Mouse (Mus musculus): Measurements from ENCODE around the gene Khdrbs2. TPM values are rescaled to one million over a fixed set of nuclear protein-coding genes. Genes with fewer than 3 reads are reported as not detected.

The Khdrbs2 gene
- polyA plus RNA-seq, 1 experiment from 2014 or later = 1.5 TPM

GRCm38 (mm10) chr1:32270519-32270918 lies 98.0 kb downstream of the Khdrbs2 start:
- Histone ChIP-seq H3K4me1 (ENCODE audit: control insufficient read depth in 2 of 2, insufficient read depth in 2 of 2, low read length in 2 of 2) (no peaks in the 10 kb centered on the region), H3K27me3 (ENCODE audit: control insufficient read depth, insufficient read depth, low read length) (no peaks in the 10 kb centered on the region), H3K27ac (replicated peaks in 1 of 2; ENCODE audit: control insufficient read depth in 1 of 2, insufficient read depth in 1 of 2, low read depth in 2 of 2, low read length in 2 of 2) (no peak overlapping the region), H3K4me2 (ENCODE audit: low read length) (no peak overlapping the region), H3K9me3 (ENCODE audit: control insufficient read depth, low read length) (no peaks in the 10 kb centered on the region), H3K9ac (ENCODE audit: low read length) (no peak overlapping the region), H3K4me3 (ENCODE audit: control insufficient read depth in 1 of 2, insufficient read depth in 1 of 2, low read depth in 1 of 2, low read length in 2 of 2) (no peak overlapping the region), H3K36me3 (ENCODE audit: control insufficient read depth, insufficient read depth, low read length) (no peaks in the 10 kb centered on the region)
- ATAC-seq (ENCODE audit: insufficient number of reproducible peaks, insufficient read depth, low FRiP score, low read depth) = no peak
- 93% methylated on average over 3 of the region's 3 CpGs for WGBS

- Histone ChIP-seq H3K9me3 (ENCODE audit: control insufficient read depth, low read length) (no peaks in the 10 kb centered on the region), H3K4me3 (ENCODE audit: control insufficient read depth in 1 of 2, insufficient read depth in 1 of 2, low read depth in 1 of 2, low read length in 2 of 2) (no peak overlapping the region), H3K4me1 (ENCODE audit: control insufficient read depth in 2 of 2, insufficient read depth in 2 of 2, low read length in 2 of 2) (no peaks in the 10 kb centered on the region), H3K36me3 (ENCODE audit: control insufficient read depth, insufficient read depth, low read length) (no peaks in the 10 kb centered on the region), H3K27ac (replicated peaks in 1 of 2; ENCODE audit: control insufficient read depth in 1 of 2, insufficient read depth in 1 of 2, low read depth in 2 of 2, low read length in 2 of 2) (no peak overlapping the region), H3K27me3 (ENCODE audit: control insufficient read depth, insufficient read depth, low read length) (no peaks in the 10 kb centered on the region), H3K4me2 (ENCODE audit: low read length) (no peak overlapping the region), H3K9ac (ENCODE audit: low read length) (no peak overlapping the region)
- ATAC-seq (ENCODE audit: insufficient number of reproducible peaks, insufficient read depth, low FRiP score, low read depth) = no peak
- 88% methylated on average over 1 of the region's 1 CpGs for WGBS
Measured at GRCm38 (mm10) chr1:32294702-32295101, 122.2 kb downstream of the Khdrbs2 start.

- Histone ChIP-seq H3K4me1 (ENCODE audit: control insufficient read depth in 2 of 2, insufficient read depth in 2 of 2, low read length in 2 of 2) (no peaks in the 10 kb centered on the region), H3K27me3 (ENCODE audit: control insufficient read depth, insufficient read depth, low read length) (no peaks in the 10 kb centered on the region), H3K27ac (replicated peaks in 1 of 2; ENCODE audit: control insufficient read depth in 1 of 2, insufficient read depth in 1 of 2, low read depth in 2 of 2, low read length in 2 of 2) (no peak overlapping the region), H3K9ac (ENCODE audit: low read length) (no peak overlapping the region), H3K4me3 (ENCODE audit: control insufficient read depth in 1 of 2, insufficient read depth in 1 of 2, low read depth in 1 of 2, low read length in 2 of 2) (no peak overlapping the region), H3K9me3 (ENCODE audit: control insufficient read depth, low read length) (no peaks in the 10 kb centered on the region), H3K36me3 (ENCODE audit: control insufficient read depth, insufficient read depth, low read length) (no peaks in the 10 kb centered on the region), H3K4me2 (ENCODE audit: low read length) (no peak overlapping the region)
- 74% methylated on average over 5 of the region's 5 CpGs for WGBS
- ATAC-seq (ENCODE audit: insufficient number of reproducible peaks, insufficient read depth, low FRiP score, low read depth) = no peak
Measured at GRCm38 (mm10) chr1:32301391-32301790, 128.9 kb downstream of the Khdrbs2 start.

- H3K9ac ChIP-seq (ENCODE audit: low read length) = no peak overlapping the region
- no peaks in the 10 kb centered on the region for H3K9me3 ChIP-seq (ENCODE audit: control insufficient read depth, low read length)
- no peak overlapping the region for H3K4me2 ChIP-seq (ENCODE audit: low read length)
- H3K4me3 ChIP-seq (ENCODE audit: control insufficient read depth in 1 of 2, insufficient read depth in 1 of 2, low read depth in 1 of 2, low read length in 2 of 2) = no peak overlapping the region
- ATAC-seq (ENCODE audit: insufficient number of reproducible peaks, insufficient read depth, low FRiP score, low read depth) = no peak
- WGBS = 48% methylated on average over 3 of the region's 3 CpGs
- H3K4me1 ChIP-seq (ENCODE audit: control insufficient read depth in 2 of 2, insufficient read depth in 2 of 2, low read length in 2 of 2) = no peaks in the 10 kb centered on the region
- H3K27me3 ChIP-seq (ENCODE audit: control insufficient read depth, insufficient read depth, low read length) = no peaks in the 10 kb centered on the region
- H3K27ac ChIP-seq (replicated peaks in 1 of 2; ENCODE audit: control insufficient read depth in 1 of 2, insufficient read depth in 1 of 2, low read depth in 2 of 2, low read length in 2 of 2) = no peak overlapping the region
- no peaks in the 10 kb centered on the region for H3K36me3 ChIP-seq (ENCODE audit: control insufficient read depth, insufficient read depth, low read length)
Measured at GRCm38 (mm10) chr1:32309074-32309473, 136.6 kb downstream of the Khdrbs2 start.

- H3K9ac ChIP-seq (ENCODE audit: low read length) = no peak overlapping the region
- no peak overlapping the region for H3K4me3 ChIP-seq (ENCODE audit: control insufficient read depth in 1 of 2, insufficient read depth in 1 of 2, low read depth in 1 of 2, low read length in 2 of 2)
- H3K27ac ChIP-seq (replicated peaks in 1 of 2; ENCODE audit: control insufficient read depth in 1 of 2, insufficient read depth in 1 of 2, low read depth in 2 of 2, low read length in 2 of 2) = no peak overlapping the region
- no peaks in the 10 kb centered on the region for H3K27me3 ChIP-seq (ENCODE audit: control insufficient read depth, insufficient read depth, low read length)
- H3K4me1 ChIP-seq (ENCODE audit: control insufficient read depth in 2 of 2, insufficient read depth in 2 of 2, low read length in 2 of 2) = no peaks in the 10 kb centered on the region
- no peak overlapping the region for H3K4me2 ChIP-seq (ENCODE audit: low read length)
- no peaks in the 10 kb centered on the region for H3K36me3 ChIP-seq (ENCODE audit: control insufficient read depth, insufficient read depth, low read length)
- H3K9me3 ChIP-seq (ENCODE audit: control insufficient read depth, low read length) = no peaks in the 10 kb centered on the region
- ATAC-seq (ENCODE audit: insufficient number of reproducible peaks, insufficient read depth, low FRiP score, low read depth) = no peak
Measured at GRCm38 (mm10) chr1:32309637-32310036, 137.1 kb downstream of the Khdrbs2 start.

GRCm38 (mm10) chr1:32339108-32339507 lies 166.6 kb downstream of the Khdrbs2 start:
- H3K4me3 ChIP-seq (ENCODE audit: control insufficient read depth in 1 of 2, insufficient read depth in 1 of 2, low read depth in 1 of 2, low read length in 2 of 2) = no peak overlapping the region
- no peak overlapping the region for H3K27ac ChIP-seq (replicated peaks in 1 of 2; ENCODE audit: control insufficient read depth in 1 of 2, insufficient read depth in 1 of 2, low read depth in 2 of 2, low read length in 2 of 2)
- no peaks in the 10 kb centered on the region for H3K27me3 ChIP-seq (ENCODE audit: control insufficient read depth, insufficient read depth, low read length)
- no peak overlapping the region for H3K4me2 ChIP-seq (ENCODE audit: low read length)
- ATAC-seq (ENCODE audit: insufficient number of reproducible peaks, insufficient read depth, low FRiP score, low read depth) = no peak
- H3K4me1 ChIP-seq (ENCODE audit: control insufficient read depth in 2 of 2, insufficient read depth in 2 of 2, low read length in 2 of 2) = no peaks in the 10 kb centered on the region; a peak in 1 of 4 replicates
- WGBS = 59% methylated on average over 1 of the region's 1 CpGs
- H3K9me3 ChIP-seq (ENCODE audit: control insufficient read depth, low read length) = no peaks in the 10 kb centered on the region
- H3K9ac ChIP-seq (ENCODE audit: low read length) = no peak overlapping the region
- no peaks in the 10 kb centered on the region for H3K36me3 ChIP-seq (ENCODE audit: control insufficient read depth, insufficient read depth, low read length)

GRCm38 (mm10) chr1:32347538-32347937 lies 175.0 kb downstream of the Khdrbs2 start:
- no peak for ATAC-seq (ENCODE audit: insufficient number of reproducible peaks, insufficient read depth, low FRiP score, low read depth)

GRCm38 (mm10) chr1:32352076-32352475 lies 179.6 kb downstream of the Khdrbs2 start:
- no peak overlapping the region for H3K4me2 ChIP-seq (ENCODE audit: low read length)
- no peaks in the 10 kb centered on the region for H3K9me3 ChIP-seq (ENCODE audit: control insufficient read depth, low read length)
- WGBS = 69% methylated on average over 1 of the region's 1 CpGs
- no peaks in the 10 kb centered on the region for H3K27me3 ChIP-seq (ENCODE audit: control insufficient read depth, insufficient read depth, low read length)
- no peaks in the 10 kb centered on the region for H3K36me3 ChIP-seq (ENCODE audit: control insufficient read depth, insufficient read depth, low read length)
- ATAC-seq (ENCODE audit: insufficient number of reproducible peaks, insufficient read depth, low FRiP score, low read depth) = no peak
- no peak overlapping the region for H3K9ac ChIP-seq (ENCODE audit: low read length)
- H3K4me1 ChIP-seq (ENCODE audit: control insufficient read depth in 2 of 2, insufficient read depth in 2 of 2, low read length in 2 of 2) = no peaks in the 10 kb centered on the region
- no peak overlapping the region for H3K27ac ChIP-seq (replicated peaks in 1 of 2; ENCODE audit: control insufficient read depth in 1 of 2, insufficient read depth in 1 of 2, low read depth in 2 of 2, low read length in 2 of 2)
- H3K4me3 ChIP-seq (ENCODE audit: control insufficient read depth in 1 of 2, insufficient read depth in 1 of 2, low read depth in 1 of 2, low read length in 2 of 2) = no peak overlapping the region

More at GRCm38 (mm10) chr1:32347538-32347937, 175.0 kb downstream of the Khdrbs2 start:
- Histone ChIP-seq H3K9ac (ENCODE audit: low read length) (no peak overlapping the region), H3K4me3 (ENCODE audit: control insufficient read depth in 1 of 2, insufficient read depth in 1 of 2, low read depth in 1 of 2, low read length in 2 of 2) (no peak overlapping the region), H3K27ac (replicated peaks in 1 of 2; ENCODE audit: control insufficient read depth in 1 of 2, insufficient read depth in 1 of 2, low read depth in 2 of 2, low read length in 2 of 2) (no peak overlapping the region), H3K27me3 (ENCODE audit: control insufficient read depth, insufficient read depth, low read length) (no peaks in the 10 kb centered on the region), H3K9me3 (ENCODE audit: control insufficient read depth, low read length) (no peaks in the 10 kb centered on the region), H3K4me2 (ENCODE audit: low read length) (no peak overlapping the region), H3K4me1 (ENCODE audit: control insufficient read depth in 2 of 2, insufficient read depth in 2 of 2, low read length in 2 of 2) (no peaks in the 10 kb centered on the region), H3K36me3 (ENCODE audit: control insufficient read depth, insufficient read depth, low read length) (no peaks in the 10 kb centered on the region)
- WGBS = 76% methylated on average over 2 of the region's 2 CpGs

All from heart, embryonic 14.5 days (tissue).